Mouse (Mus musculus) mature B cell (primary cell): Measurements from ENCODE around the gene Arnt.
"Not testable (repeated sequence)": the region's sequence is repeated elsewhere in the genome, so short reads cannot be mapped to it uniquely, and the experiment has no call there.

Experiments
- in situ Hi-C: fragments of 300-500 bp; cut with MboI; formaldehyde crosslinking; loops from 2 replicates; pipeline ENCODE4 v1.14.3; 2019

Arnt gene

DNA sequence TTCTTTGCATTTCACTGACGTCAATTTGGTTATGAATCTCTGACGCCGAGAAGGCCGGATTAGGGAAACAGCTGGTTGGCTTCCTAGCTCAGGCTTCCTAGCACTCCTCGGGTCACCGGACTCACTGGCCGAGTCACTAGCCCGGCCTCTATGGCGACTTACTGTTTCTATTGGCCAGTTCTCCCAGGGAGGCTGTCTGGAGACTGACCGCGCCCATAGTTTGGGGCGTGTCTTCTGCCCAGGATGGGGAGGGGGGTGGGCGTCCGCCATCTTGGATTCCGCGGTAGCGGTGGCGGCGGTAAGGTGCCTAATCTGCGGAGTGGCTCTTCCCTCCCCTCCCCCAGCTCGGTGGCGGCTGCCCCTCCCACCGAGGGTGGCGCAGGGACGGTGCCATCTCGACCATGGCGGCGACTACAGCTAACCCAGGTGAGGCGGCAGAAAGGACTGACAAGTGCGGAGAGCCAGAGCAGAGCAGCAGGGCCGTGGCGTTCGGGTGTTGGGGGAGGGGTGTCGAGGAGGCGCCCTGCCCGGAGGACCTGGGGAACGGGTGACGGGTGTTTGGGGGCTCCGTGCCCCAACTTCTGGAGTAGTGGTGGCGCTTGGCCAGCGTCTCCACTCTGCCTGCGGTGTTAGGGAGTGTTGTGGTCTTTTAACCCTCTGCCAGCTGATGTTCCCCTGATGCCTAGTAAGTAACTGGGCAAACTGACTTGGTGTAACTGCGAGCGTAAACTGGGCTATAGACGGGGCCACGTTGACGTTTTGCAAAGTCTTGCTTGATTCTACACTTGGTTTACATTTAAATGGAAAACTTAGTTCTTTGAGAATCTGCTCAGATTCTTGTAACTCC, at the start of gene Arnt:
Gene Arnt, plus strand, starts transcription at position 253 of the 847 bp plus-strand sequence.
- in situ Hi-C loops, result no loop called here

DNA sequence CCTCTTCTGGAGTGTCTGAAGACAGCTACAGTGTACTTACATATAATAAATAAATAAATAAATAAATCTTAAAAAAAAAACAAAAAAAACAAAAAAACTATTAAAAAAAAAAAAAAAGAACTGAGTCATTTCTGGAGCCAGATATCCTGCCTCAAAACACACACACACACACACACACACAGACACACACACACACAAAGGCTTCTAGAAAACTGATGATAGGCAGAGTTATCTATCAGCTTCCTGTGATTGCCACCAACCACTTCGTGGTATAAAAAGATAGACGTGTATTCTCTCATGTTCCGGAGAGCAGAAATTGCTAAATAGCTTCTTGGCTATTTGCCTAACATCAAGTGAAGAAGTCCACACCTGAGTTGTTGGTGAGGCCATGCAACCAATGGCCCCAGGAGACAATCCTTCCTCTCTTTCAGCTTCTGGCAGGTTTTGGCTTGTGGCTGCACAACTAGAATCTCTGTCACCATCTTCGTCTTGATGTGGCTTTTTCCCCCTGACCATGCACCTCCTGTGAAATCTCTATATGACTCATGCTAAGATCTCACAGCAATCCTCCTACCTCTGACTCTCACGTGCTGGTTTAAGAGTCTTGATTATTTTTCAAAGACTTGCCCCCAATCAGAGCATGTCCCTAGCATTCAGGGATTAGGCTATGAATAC, 48.6 kb upstream of the Arnt start:
- in situ Hi-C loops, result no loop called here

DNA sequence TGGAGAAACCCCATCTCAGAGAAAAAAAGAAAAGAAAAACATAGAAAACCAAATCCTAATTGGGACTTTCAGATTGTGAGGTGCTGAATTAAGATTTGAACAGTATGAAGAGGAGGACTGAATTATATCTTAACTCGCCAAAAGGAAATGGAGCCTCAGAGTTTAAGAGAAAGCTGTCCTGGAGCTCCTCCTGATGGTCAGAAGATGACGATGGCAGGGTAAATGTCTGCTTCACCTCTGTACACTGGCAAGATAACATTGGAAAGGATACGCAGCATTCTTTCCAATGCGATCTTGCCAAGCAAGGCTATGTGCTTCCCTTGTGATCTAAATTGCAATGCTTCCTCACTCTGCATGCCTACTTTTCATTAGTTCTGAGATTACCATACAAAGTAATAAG, 39.8 kb upstream of the Arnt start:
- in situ Hi-C loops, result no loop called here

DNA sequence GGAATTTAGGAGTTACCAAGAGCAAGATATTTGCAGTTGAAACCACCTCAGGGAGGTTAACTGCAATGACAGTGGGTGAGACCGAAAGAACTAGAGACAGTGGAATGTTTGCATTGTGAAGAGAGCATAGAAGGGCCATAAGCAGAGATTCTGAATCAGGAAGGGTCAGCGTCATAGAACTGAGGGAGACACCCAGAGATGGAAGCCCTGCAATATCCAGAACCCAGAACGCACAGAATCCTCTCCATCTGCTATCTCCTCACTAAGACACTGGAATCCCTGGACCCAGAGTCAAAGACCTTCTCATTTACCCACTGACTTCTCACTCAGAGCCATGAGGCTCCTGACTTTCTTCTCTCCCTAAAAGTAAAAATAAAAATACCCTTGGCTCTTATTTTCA, 31.4 kb upstream of the Arnt start, which contains the start of gene 4930558C23Rik:
Gene 4930558C23Rik, minus strand, starts transcription at position 101 of the 400 bp plus-strand sequence.
- in situ Hi-C loops, result no loop called here

DNA sequence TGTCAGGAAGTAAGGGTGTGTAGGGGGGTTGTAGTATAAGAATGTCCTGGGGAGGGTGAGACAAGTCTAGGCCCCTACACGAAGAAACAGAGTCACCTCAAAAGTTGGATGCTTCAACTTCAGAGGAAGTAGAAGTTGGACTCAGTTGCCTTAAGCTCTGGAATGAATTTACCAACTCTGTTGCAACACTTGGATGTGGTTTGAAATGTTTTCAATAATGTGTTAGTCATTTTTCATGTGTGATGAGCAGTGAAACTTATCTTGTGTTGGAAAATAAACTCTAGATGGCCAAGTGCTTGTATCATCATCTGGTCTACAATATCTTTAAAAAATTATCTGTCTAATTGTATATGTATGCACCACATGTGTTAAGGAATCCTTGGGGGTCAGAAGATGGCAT, 26.5 kb upstream of the Arnt start:
- in situ Hi-C loops, result no loop called here

DNA sequence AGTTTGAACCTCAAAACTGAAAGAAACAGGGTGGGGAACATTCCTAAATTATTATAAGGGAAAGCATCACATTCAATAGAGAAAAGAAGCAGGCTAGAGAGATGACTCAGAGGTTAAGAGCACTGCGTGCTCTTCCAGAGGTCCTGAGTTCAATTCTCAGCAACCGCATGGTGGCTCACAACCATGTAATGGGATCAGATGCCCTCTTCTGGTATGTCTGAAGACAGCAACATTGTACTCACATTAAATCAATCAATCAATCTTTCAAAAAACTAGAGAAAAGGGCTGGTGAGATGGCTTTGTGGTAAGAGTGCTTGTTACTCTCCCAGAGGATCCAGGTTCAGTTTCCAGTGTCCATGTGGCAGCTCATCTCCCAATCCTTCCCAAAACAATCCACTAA, 25.3 kb upstream of the Arnt start:
- in situ Hi-C loops, result no loop called here

DNA sequence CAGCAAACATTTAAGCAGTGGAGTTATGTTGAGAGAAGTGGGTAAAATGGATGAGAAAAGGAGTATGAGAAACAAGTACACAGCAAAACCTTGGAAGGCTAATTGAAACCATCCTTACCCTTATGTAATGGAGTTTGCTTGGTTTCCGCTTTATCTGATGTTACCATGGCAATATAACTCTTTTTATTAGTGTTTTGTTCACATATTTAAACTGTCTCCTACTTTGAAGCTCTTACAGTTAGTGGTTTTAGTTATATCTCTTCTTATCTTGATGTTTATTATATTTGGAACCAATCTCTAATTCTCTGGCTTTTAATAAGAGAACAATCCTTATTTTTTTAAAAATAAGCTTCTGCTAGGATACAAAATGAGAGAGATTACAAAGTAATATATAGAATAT, 21.9 kb upstream of the Arnt start:
- in situ Hi-C loops, result no loop called here

DNA sequence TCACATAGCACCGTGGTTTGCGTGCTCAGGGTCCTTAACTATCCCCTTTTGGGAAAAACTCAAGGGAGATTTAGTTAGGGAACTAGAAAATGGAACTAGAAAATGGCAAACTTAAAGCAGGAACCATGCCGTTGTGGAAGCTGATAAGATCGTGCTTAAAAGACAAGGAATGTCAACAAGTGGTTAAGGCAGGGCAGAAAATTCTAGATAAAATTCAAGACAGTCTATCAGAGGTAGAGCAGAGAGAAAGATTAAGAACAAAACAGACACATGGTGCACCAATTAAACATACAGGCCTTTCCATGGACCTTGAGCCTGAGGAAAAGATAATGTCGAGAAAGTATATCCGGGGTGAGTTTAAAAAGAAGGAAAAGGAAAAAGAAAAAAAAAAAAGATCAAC, 16.3 kb upstream of the Arnt start:
- in situ Hi-C loops, result no loop called here

DNA sequence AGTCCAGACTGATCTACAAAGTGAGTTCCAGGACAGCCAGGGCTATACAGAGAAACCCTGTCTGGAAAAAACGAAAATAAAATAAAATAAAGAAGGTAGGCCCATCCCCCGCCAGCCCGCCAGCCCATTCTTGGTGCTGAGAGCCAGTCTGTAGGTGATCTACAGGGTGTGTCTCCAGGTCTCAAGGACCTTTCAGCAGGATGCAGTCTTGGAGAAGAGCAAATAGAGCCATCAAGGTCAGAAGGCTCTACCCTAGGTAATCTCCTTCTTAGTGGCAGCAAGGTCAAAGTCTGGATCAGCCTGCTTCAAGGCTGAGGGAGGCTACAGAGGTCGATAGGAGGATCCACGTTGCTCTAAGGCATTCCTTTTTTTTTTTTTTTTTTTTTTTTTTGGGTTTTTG, 7.7 kb upstream of the Arnt start:
- in situ Hi-C loops, result not testable (repeated sequence)

DNA sequence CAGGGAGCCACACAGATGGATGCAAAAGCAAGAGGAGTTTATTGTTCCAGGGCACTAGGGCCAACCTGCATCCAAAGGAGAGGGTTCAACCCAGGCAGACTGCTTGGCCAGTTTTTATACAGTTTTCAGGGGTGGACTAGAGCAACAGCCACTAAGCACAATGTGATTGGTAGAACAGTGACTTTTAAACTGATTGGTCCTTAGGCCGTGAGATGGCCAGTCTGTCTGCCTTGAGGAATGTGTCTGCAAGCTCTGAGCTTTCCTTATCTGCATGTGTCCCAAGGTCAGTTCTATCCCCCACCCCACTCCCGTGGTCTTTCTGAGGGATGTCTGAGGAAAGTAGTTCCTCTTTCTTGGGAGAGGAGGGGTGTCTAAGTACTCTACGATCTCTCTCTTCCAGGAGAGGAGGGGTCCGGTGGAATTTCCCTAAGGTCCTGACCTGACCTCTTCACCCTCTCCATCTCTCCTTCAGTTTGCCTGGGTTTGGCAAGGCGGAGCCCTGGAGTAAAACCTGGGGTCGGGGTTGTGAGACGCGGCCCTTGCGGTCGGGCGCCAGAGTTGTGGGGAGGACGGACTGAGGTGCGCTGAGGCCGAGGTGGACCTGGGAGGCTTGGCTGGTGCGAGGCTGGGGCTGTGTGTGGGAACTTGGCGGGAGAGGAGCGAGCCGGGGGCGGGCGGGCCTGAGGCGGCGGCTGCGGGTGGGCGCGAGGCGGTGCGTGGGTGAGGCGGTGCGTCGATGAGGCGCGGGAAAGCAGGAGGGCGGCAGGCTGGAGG, 6.9 kb upstream of the Arnt start:
- in situ Hi-C loops, result not testable (repeated sequence)

DNA sequence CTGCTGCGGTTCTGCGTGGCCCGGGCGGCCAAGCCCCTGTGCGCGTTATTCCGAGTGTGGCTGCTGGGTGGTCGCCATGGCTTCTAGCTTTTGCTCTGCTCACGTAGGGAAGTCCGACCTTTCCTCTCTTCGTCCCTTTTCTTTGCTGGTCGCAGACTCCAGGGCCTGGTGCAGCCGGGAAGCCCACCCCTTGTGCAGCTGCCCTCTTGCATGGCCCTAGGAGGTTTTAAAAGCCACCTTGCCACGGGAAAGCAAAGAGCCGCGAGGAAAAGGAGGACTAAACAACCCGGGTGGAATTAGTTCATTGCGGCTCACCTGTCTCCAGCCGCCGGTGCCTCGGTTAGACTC, 6.3 kb upstream of the Arnt start:
- in situ Hi-C loops, result not testable (repeated sequence)

DNA sequence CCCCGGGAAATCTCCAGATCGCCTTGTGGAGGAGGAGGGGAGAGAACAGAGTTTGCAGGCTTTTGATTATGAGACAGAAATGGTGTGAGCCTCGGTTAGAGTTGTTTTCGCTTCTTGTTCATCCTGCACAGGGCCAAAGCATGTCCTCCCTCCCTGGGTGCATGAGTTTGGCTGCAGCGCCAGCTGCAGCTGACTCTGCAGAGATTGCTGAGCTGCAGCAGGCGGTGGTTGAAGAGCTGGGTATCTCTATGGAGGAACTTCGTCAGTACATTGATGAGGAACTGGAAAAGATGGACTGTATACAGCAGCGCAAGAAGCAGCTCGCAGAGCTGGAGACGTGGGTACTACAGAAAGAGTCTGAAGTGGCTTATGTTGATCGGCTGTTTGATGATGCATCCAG, 5.8 kb upstream of the Arnt start:
- in situ Hi-C loops, result not testable (repeated sequence)

DNA sequence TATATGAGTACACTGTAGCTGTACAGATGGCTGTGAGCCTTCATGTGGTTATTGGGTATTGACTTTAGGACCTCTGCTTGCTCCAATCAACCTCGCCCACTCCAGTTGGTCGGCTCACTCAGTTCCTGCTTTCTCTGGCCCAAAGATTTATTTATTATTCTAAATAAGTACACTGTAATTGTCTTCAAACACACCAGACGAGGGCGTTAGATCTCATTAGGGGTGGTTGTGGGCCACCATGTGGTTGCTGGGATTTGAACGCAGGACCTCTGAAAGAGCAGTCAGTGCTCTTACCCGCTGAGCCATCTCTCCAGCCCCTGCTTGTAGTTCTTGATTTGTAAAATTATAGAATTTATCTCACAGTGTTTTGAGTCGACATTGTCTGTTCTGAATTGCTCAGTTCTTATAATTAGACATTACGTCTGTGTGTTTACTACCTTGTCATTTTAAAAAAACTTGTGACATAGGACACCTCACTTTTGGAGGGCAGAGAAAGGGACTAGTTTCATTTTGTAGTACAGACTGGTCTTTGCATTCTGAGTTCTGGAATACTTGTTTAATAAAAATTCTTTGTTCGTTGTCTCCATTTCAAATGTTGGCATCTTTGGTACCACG, 780 bp upstream of the Arnt start:
- in situ Hi-C loops, result no loop called here

DNA sequence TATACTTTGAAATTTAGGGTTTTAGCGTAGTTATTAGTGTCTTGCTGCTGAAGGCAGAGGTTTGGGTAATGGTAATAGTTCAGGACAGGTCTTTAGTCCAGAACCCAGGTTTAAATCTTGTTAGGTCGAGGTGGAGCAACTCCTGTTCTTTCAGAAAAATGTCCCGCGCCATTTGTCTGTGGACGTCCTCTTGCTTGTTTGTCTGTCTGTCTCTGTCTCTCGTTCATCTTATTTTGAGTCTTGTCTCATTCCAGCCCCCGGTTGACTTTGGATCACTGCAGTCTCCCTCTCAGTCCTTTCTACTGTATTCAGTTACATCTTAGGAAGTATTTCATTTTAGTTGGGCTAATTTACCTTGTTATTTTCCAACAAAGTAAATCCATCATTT, 789 bp downstream of the Arnt start:
- in situ Hi-C loops, result no loop called here

DNA sequence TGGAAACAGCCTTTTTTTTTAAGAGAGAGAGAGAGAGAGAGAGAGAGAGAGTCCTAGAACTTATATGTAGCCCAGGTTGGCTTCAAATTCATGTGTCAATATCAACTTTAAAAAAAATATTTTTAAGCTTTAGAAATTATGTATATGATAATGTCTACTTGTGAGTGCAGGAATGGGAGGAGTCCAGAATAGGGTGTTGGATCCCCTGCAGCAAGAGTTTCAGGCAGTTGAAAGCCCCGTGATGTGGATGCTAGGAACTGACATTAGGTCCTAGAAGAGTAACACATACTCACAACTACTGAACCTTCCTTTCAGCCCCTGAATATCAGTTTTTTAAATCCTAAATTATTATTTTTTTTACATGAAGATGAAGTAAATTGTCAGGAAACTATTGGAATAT, 1.4 kb downstream of the Arnt start:
- in situ Hi-C loops, result no loop called here

DNA sequence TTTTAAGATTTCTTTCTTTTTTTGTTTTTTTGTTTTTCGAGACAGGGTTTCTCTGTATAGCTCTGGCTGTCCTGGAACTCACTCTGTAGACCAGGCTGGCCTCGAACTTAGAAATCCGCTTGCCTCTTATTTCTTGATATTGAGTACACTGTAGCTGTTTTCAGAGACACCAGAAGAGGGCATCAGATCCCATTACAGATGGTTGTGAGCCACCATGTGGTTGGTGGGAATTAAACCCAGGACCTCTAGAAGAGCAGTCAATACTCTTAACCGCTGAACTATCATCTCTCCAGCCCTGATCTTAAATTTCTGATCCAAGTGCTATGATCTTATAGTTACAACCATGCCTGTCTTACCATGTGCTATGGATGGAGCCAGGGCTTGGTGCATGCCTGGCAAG, 4.4 kb downstream of the Arnt start:
- in situ Hi-C loops, result not testable (repeated sequence)

DNA sequence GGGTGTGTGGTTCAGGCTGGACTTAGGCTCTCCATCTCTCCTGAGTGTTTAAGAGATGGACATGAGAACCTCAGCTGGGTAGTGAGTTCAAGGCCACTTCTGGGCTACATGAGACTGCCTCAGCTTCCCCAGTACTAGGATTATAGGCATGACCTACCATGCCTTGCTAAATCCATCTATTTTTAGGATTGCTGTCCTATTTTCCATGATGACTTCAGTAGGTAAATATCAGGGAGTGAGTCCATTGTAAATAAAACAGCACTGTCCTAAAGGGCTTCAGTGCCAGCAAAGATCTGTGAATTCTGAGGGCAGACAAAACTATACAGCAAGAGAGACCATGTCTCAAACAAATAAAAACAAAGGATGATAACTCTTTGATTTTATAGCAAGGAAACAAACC, 5.5 kb downstream of the Arnt start:
- in situ Hi-C loops, result loop anchor here (10.0 kb wide), 1 partner anchor 95 kb away; no protein-coding TSS in a partner anchor

DNA sequence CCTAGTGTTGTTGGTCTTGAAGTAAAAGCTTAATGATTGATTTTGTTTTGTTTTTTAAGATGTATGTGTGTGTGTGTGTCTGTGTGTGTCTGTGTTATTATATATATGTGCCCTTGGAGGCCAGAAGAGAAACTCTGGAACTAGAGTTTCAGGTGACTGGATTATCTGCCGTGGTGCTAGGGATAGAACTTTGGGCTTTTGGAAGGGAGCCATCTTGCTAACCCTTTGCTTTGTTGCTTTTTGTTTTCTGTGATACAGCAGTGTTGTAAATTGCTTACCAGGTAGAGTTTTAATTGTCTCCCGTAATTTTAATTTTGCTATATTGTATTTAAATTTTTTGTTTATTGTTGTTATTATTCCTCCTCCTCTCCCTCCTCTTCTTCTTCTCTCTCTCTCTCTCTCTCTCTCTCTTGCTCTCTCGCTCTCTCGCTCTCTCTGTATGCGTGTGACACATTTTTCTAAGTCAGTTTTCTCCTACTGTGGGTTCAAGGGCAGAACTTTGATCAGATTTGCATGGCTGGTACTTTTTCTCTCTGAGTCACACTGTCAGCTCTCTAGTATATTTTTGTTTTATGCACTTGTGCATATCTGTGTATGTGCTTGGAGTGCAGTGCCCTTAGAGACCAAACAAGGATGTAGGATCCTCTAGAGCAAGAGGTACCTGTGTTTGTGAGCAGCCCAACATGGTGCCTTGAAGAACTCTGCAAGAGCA, 8.4 kb downstream of the Arnt start:
- in situ Hi-C loops, result loop anchor here (10.0 kb wide), 1 partner anchor 98 kb away; no protein-coding TSS in a partner anchor

DNA sequence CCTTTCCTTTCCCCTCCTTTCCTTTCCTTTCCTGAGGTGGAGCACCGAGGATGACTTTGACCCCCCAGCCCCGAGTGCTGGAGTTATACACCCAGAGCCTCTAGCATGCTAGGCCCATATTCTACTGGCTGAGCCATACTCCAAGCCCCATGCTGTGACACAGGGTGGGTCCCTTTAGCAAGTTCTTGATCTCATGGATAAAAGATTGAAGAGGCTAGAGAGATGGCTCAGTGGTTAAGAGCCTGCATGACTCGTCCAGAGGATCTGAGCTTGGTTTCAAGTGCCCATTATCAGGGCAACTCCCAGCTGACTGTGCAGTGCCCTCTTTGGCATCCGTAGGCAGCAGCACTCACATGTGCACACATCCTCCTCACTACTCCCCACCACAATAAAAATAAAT, 11.1 kb downstream of the Arnt start:
- in situ Hi-C loops, result loop anchor here (10.0 kb wide), 1 partner anchor 101 kb away; no protein-coding TSS in a partner anchor

DNA sequence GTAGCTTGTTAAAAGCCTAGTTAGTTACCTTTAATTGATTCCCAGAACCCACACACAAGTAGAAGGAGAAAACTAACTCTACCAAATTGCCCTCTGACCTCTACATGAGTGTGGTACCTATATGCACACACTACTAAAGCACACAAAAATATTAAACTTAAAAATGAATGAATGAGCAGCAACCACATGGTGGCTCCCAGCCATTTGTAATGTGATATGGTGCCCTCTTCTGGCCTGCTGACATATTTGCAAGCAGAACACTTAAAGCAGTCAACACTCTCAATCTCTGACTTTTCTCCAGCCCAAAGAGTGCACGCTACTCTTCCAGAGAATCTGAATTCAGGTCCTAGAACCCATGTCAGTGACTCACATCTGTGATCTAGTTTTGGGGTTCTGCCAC, 16.2 kb downstream of the Arnt start:
- in situ Hi-C loops, result no loop called here

DNA sequence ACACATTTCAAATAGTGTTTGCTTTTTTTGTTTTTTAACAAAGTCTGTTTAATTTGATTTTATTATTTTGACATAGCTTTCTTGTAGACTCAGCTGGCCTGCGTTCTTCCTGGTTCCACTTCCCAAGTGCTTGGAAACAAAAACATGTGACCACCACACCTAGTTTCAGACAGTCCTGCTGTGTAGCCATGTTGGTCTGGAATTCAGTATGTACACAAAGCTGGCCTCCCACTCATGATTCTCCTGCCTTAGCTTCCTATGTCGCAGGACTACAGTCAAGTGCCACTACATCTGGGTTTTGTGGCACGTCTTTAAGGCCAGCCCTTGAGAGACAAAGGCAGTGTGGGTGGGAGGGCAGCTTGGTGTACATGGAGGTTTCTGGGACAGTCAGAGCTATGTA, 16.7 kb downstream of the Arnt start:
- in situ Hi-C loops, result no loop called here
